Mouse (Mus musculus) frontal cortex, postnatal 14 days (tissue): Measurements from ENCODE around the gene Mfsd13b.
"Not testable (repeated sequence)": the region's sequence is repeated elsewhere in the genome, so short reads cannot be mapped to it uniquely, and the experiment has no call there.

ENCODE experiments used
- DNase-seq, 2 experiments: peaks; one replicate each; pipeline ENCODE4 v3.0.0; 2022; ENCODE audit warnings: low spot score in 2 of 2

Gene Mfsd13b

GRCm38 (mm10) chr7:120982968-120983367, 659 bp downstream of the Mfsd13b start:
- no peak for DNase-seq

DNA sequence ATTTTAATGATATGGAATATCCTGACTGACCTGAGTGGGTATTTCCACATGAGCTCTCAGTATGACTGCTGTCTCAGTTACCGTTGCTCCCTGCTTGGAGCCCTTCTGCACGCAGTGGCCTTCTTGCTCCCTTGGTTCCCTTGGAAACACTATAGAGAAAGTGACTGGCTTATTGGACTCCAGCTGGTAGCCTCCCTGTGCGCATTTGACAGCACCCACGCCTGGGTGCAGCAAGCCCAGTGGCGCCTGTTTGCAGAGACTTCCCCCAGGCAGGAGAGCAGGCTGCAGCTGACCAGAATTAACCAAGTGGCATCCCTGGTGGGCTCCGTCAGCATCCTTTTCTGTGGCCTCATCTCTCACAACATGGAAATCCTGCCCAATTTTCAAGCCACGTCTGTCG, 8.9 kb downstream of the Mfsd13b start:
- no peak for DNase-seq

DNA sequence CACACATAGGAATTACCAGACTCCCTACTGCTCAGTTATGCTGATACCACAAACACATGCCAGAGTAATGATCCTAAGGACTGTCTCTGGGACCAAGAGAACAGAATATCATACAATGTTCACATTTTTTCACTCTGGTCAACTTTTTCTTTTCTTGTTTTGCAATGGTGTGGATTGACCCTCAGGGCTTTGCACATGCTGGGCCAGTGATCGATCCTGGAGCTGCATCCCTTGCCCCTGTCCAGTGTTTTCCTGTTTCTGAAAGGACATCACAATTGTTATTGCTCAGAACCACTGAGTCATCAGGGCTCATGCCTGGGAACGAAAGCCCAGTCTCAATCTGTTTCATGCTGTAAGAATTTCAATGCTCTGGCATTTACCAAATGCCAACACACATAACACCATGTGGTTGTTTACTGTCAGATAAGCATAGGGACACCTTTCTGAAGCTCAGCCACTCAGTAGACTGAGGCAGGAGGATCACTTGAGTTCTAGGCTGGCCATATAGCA, 16.8 kb downstream of the Mfsd13b start:
- DNase-seq: no peak

DNA sequence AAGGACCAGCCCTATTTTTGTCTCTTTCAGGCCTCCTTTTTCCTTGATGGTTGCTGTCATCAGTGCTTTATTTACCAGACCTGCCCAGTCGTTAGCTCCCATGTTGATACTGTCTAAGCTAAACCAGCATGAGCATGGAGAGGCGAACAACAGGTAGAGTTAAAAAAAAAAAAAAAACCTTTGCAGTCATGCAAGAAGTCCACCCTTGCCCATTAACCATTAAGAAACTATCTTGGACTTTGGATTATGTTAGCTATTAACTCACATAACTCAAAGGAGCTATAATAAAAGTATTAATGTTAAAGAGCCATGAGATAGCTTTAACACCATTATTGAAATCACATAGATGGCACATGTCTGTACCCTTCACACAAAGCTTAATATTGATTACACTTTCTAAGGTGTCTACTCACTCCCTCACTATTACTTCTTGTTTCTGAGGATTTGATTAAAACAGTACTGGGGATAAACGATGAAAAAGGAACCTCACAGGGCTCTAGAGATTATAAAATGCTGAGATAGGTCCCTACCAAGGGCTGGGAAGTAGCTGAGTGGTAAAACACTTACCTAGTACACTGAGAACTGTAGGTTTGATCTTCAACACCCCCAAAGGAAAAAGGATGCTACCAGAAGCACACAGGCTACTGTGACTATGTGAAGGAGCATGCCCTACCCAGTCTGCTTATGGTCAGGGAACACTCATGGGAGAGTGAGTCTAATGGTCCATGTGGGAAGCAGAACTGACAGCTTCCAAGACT, 17.9 kb downstream of the Mfsd13b start:
- DNase-seq: no peak

GRCm38 (mm10) chr7:121001879-121002278, 19.6 kb downstream of the Mfsd13b start:
- DNase-seq: no peak

DNA sequence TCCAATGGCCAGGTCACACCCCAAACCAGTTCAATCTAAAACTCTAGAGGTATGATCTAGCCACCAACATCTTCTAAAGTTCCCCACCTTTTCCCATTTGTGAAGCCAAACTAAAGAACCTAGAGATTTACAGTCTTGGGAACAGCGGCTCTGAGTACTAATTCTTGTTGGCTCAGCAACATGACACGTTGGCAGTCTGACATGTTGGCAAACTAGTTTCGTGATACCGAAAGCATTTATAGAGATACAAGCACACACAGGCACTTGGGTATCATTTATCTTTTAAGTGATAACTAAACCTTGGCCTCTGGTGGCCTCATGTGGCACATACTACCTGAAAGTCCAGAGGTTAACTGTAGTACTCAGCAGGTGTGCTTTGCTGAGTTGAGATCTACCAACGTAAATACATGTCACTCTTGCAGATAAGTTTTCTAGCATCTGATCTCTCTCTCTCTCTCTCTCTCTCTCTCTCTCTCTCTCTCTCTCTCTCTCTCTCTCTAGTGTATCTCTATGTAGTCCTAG, 20.2 kb downstream of the Mfsd13b start:
- no peak for DNase-seq

- no peak for DNase-seq
Measured at GRCm38 (mm10) chr7:121003793-121004418, 21.6 kb downstream of the Mfsd13b start.

DNA sequence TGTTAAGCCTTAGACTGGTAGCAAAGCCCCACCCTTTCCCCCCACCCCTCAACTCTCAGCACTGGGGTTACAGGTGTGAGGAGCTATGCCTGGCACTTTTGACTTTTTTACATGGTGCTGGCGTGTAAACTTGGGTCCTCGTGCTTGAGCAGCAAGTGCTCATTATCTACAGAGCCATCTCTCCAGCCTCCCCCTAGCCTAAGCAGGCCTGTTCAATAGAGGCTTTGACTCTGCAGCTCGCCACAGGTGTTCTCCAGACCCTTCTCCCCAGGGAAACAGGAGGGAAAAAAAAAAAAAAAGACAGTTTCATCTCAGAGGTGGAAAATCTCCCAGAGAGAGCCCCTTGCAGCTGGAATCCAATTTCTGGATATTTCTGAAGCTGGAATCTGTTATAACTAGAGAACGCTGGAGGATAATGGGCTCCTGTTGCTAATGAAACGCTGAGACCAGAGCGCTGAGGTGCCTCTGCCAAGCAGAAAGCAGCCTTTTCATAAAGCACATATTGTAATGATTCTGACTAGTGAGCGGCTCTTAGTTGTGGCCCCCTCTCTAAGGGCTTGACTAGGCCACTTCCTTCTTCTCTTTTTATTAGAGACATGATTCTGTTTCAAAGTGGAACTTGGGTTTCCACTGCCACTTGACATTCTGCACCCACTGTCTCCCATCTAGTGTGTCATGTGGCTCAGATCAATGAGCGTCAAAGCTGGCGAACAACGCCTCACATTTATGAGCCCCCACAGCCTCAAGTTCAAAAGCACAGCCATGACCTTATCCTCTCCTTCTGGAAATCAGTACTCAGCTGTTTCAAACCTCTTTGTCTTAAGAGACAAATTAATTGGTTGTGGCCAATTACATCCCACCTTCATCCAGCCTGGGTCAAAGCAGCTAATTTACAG, 29.7 kb downstream of the Mfsd13b start:
- DNase-seq: no peak

GRCm38 (mm10) chr7:121014486-121014885, 32.2 kb downstream of the Mfsd13b start:
- no peak for DNase-seq

GRCm38 (mm10) chr7:121018778-121019177, 36.5 kb downstream of the Mfsd13b start:
- no peak for DNase-seq

DNA sequence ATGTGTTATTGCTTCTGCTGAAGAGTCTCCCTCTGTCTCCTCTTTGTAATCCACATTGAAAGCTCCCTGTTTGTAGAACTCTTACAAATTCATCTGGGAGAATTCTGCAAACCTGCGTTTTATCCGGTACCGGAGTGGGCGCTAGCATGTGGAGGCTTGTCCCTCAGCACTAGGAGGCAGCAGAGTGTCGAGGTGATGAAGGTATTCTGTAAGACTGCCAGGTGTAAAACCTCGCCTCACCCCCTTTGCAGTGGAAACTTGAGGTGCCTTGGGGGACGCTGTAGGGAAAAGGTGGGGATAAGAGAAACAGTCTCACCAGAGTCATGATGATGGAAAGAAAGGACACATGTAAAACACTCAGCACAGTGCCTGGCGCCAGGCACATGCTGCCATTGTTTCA, 38.0 kb downstream of the Mfsd13b start:
- no peak for DNase-seq

DNA sequence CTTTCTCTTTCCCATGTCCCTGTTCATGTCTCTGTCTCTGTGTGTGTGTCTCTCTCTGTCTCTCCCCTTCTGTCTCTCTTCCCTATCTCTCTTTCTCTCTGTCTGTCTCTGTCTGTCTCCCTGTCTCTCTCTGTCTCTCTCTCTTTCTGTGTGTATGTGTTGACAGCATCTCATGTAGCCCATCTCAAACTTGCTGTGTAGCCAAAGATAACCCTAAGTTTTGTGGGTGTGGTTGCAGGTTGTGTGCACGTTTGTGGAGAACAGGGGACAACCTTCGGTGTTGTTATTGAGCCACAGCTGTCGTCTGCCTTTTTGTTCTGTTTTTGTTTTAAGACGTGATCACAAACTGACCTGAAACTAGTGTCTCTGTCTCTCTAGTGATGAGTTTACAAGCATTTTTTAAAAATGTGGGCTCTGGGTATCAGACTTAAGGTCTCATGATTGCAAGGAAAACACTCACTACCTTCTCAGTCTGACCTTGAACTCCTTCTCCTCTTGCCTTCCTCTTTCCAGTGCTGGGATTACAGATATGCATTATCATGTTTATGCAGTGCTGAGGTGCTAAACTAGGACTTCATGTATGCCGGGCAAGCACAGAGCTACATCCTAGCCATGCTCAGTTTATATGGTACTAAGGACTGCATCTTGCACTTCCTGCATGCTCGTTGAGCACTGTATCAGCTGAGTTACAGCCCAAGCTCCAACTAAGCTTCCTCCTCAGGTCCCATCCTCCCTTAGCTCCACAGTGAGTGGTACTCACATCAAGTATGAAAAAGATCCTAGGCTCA, 43.1 kb downstream of the Mfsd13b start:
- DNase-seq: no peak

DNA sequence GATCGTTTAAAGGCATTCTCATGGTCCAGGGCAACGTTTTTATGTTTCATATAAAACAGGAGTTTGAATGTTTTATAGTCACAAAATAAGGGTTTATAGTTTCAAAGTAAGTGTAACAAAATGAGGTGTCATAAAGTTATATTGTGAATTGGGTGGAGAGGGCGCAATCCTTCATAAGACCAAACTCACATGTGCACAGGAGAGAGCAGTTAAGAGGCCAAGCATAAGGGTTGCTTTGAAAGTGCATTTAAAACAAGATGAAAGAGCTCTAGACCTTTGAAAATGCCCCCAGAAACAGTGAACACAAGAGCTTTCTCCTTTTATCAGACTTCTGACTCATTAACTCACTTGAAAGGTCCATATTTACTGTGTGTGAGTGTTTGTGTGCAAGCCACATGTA, 44.0 kb downstream of the Mfsd13b start:
- DNase-seq: no peak

GRCm38 (mm10) chr7:121029947-121030346, 47.6 kb downstream of the Mfsd13b start:
- not testable (repeated sequence) for DNase-seq

GRCm38 (mm10) chr7:121033856-121034652, 51.7 kb downstream of the Mfsd13b start, which contains the start of gene Mettl9:
Mettl9 (plus strand) TSS chr7:121034445.
- peak; percentile 86 to 88 for DNase-seq

DNA sequence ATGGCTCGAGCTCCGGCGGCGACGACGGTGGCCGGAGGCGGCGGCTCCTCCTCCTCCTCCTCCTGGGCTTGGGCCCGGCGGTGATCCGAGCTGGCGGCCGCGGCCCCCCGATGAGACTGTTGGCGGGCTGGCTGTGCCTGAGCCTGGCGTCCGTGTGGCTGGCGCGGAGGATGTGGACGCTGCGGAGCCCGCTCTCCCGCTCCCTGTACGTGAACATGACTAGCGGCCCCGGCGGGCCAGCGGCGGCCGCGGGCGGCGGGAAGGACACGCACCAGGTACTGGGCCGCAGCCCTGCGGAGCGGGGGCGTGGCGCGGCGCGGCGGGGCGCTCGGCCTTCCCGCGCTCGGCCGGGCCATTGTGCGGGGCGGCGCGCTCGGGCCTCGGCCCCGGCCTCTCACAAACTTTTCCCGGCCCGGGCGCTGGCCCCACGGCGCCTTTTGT, 52.4 kb downstream of the Mfsd13b start:
- no peak for DNase-seq

DNA sequence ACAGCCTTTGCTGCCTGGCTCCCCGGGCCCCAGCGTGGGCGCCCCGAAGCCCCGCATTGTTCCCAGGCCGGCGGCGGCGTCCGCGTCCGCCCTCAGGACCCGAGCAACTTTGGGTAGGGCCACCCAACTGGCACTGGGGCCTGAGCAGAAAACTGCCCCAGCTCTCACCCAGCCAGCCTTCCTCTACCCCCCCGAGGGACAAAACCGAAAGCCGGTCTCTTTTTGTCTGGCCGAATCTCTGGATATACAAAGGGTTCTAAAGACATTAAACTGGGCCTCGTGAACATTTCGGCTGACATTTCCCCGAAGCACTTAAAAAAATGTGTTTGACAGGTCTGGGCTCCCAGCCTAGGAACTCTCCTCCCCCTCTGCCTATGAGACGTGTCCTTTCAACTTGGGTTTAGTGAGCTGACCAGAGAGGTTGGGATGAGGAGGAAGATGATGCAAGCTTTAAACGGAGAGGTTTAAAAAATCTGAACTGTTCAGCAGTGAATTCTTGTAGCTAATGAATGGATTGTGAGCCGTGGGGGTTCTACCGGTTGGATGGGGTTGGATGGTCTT, 52.9 kb downstream of the Mfsd13b start:
- DNase-seq: peak in 1 of 2 experiments; percentile 10

GRCm38 (mm10) chr7:121040595-121040994, 58.3 kb downstream of the Mfsd13b start:
- no peak for DNase-seq

DNA sequence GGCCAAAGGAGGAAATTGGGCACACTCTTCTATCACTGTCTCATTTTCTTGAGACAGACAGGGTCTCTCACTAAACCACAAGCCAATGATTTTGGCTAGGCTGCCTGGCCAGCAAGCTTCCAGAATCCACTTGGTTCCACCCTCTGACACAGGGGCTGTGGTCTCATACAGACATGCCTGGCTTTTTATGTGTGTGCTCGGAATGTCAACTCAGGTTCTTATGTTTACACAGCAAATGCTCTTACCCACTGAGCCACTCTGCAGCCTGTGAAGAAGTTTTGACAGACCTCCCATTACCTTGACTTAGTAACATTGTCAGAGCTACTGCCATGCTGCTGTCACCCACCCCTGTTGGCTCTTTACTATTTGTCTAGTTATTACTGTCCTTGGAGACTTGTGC, 59.7 kb downstream of the Mfsd13b start:
- no peak for DNase-seq

DNA sequence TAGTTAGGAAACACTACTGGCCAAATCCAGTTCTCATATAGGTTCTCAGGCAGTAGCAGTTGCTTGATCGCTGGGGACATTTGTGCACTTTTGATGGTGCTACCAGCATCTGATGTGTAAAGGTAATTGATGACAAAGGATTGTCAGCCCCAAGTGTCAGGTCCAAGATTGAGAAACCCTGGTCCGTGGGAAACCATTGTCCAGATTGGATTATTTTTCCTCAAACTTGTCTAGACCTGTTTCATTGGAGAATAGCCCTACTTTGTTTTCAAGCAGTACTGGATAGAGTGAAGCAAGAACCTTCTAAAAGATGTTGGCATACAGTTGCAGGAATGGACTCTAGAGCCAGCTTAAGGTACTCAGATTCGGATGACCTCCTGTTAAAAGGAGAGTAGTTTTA, 60.7 kb downstream of the Mfsd13b start:
- DNase-seq: no peak
